Mouse (Mus musculus) bone marrow macrophage, adult 2 months (primary cell): ENCODE data around the gene Hist1h3f.

Source experiments
- CTCF ChIP-seq: IDR thresholded peaks from 2 replicates; pipeline ENCODE4 v1.5.1; 2012; ENCODE audit warnings: low read depth, mild to moderate bottlenecking, low read length, moderate library complexity
- POLR2A ChIP-seq: IDR thresholded peaks from 2 replicates; pipeline ENCODE4 v1.6.1; 2012; ENCODE audit warnings: mild to moderate bottlenecking, low read depth, low read length, borderline replicate concordance

- TF ChIP-seq CTCF (no peak), POLR2A (no peak)
These were observed 40.9 kb upstream of the Hist1h3f start for GRCm38 (mm10) chr13:23502916-23503315.
